Mouse (Mus musculus) heart, embryonic 16.5 days (tissue): ENCODE data around the gene B9d1. TPM values are rescaled to one million over a fixed set of nuclear protein-coding genes. Genes with fewer than 3 reads are reported as not detected.

Source experiments
- ATAC-seq: fragments of 200-750 bp; cut with Nextera tagmentation; replicated peaks from 2 replicates; pipeline ENCODE4 v1.8.0; 2017; ENCODE audit warnings: moderate number of reproducible peaks; ENCODE audit not compliant: insufficient read depth, low FRiP score; ENCODE audit errors: extremely low read depth
- H3K27ac ChIP-seq: fragments of 300-500 bp; sonication (generic); 2 replicates; pipeline ENCODE4 v1.5.1; 2014; ENCODE audit warnings: mild to moderate bottlenecking, low read length, control low read depth, moderate library complexity
- H3K27me3 ChIP-seq: fragments of 300-500 bp; sonication (generic); 2 replicates; pipeline ENCODE4 v1.6.1; 2014; ENCODE audit warnings: low read length, mixed read lengths; ENCODE audit not compliant: control insufficient read depth, insufficient read depth
- H3K36me3 ChIP-seq: fragments of 300-500 bp; sonication (generic); 2 replicates; pipeline ENCODE4 v1.6.1; 2014; ENCODE audit not compliant: control insufficient read depth, insufficient read depth
- H3K4me1 ChIP-seq: fragments of 300-500 bp; sonication (generic); 2 replicates; pipeline ENCODE4 v1.6.1; 2014; ENCODE audit warnings: low read length, mixed read lengths; ENCODE audit not compliant: control insufficient read depth, insufficient read depth
- H3K4me2 ChIP-seq: fragments of 300-500 bp; sonication (generic); 2 replicates; pipeline ENCODE4 v1.6.1; 2014; ENCODE audit warnings: low read depth, mild to moderate bottlenecking, control low read depth, low read length
- H3K4me3 ChIP-seq: fragments of 300-500 bp; sonication (generic); 2 replicates; pipeline ENCODE4 v1.5.1; 2014; ENCODE audit warnings: mild to moderate bottlenecking, control low read depth, low read length
- H3K9ac ChIP-seq: fragments of 300-500 bp; sonication (generic); 2 replicates; pipeline ENCODE4 v1.6.1; 2014; ENCODE audit warnings: low read length, control low read depth
- H3K9me3 ChIP-seq: fragments of 300-500 bp; sonication (generic); replicated peaks from 2 replicates; pipeline ENCODE4 v1.6.1; 2016; ENCODE audit warnings: low read length; ENCODE audit not compliant: control insufficient read depth
- WGBS: fragments of 180-500 bp; shearing (Covaris S2); extraction: QIAGEN DNeasy Blood & Tissue Kit; methylation state at CpG from one replicate; pipeline ENCODE4 v1.1.7; 2014; 5-methylcytosine and 5-hydroxymethylcytosine counted together
- polyA plus RNA-seq: library from polyadenylated mRNA; unstranded; fragments of >200 nt; fragmentation: Nextera tagmentation; extraction: Ambion mirVana; gene quantifications from 2 replicates; pipeline ENCODE4 v1.2.1, GENCODE M21; 2015

The B9d1 gene
- polyA plus RNA-seq, 1 experiment from 2014 or later: 11.6 TPM

GRCm38 (mm10) chr11:61546452-61546851 is 41.5 kb downstream of the B9d1 start:
- H3K36me3 ChIP-seq: peaks cover 7% of the 10 kb centered on the region
- no peaks in the 10 kb centered on the region for H3K27me3 ChIP-seq
- ATAC-seq: no peak
- H3K4me3 ChIP-seq: no peak overlapping the region
- no peak overlapping the region for H3K9ac ChIP-seq
- H3K9me3 ChIP-seq: no peaks in the 10 kb centered on the region
- no peak overlapping the region for H3K4me2 ChIP-seq
- no peaks in the 10 kb centered on the region for H3K4me1 ChIP-seq
- 82% methylated on average over 10 of the region's 10 CpGs for WGBS
- no peak overlapping the region for H3K27ac ChIP-seq

- Histone ChIP-seq H3K27ac (no peak overlapping the region), H3K9ac (no peak overlapping the region), H3K36me3 (peaks cover 7% of the 10 kb centered on the region), H3K4me2 (no peak overlapping the region), H3K4me3 (no peak overlapping the region), H3K4me1 (no peaks in the 10 kb centered on the region), H3K9me3 (no peaks in the 10 kb centered on the region), H3K27me3 (no peaks in the 10 kb centered on the region)
- 82% methylated on average over 4 of the region's 4 CpGs for WGBS
- ATAC-seq: no peak
Measured at GRCm38 (mm10) chr11:61547710-61548109, 42.8 kb downstream of the B9d1 start.

GRCm38 (mm10) chr11:61550631-61551030 is 45.7 kb downstream of the B9d1 start:
- Histone ChIP-seq H3K9me3 (no peaks in the 10 kb centered on the region), H3K36me3 (peaks cover 4% of the 10 kb centered on the region; the same call in 1 of the 2 replicates), H3K4me1 (no peaks in the 10 kb centered on the region), H3K9ac (no peak overlapping the region), H3K27me3 (no peaks in the 10 kb centered on the region), H3K4me2 (no peak overlapping the region), H3K4me3 (no peak overlapping the region), H3K27ac (no peak overlapping the region)
- no peak for ATAC-seq

- H3K36me3 ChIP-seq: no peaks in the 10 kb centered on the region
- H3K9ac ChIP-seq: no peak overlapping the region
- WGBS: 82% methylated on average over 3 of the region's 3 CpGs
- H3K27me3 ChIP-seq: no peaks in the 10 kb centered on the region
- no peaks in the 10 kb centered on the region for H3K9me3 ChIP-seq
- H3K4me1 ChIP-seq: no peaks in the 10 kb centered on the region
- no peak overlapping the region for H3K27ac ChIP-seq
- H3K4me3 ChIP-seq: no peak overlapping the region
- no peak for ATAC-seq
- no peak overlapping the region for H3K4me2 ChIP-seq
Measured at GRCm38 (mm10) chr11:61553015-61553754, 48.2 kb downstream of the B9d1 start.

- Histone ChIP-seq H3K27me3 (no peaks in the 10 kb centered on the region), H3K9ac (no peak overlapping the region), H3K36me3 (no peaks in the 10 kb centered on the region), H3K4me2 (no peak overlapping the region), H3K4me1 (peaks cover 16% of the 10 kb centered on the region), H3K27ac (no peak overlapping the region), H3K9me3 (no peaks in the 10 kb centered on the region), H3K4me3 (no peak overlapping the region)
- ATAC-seq: no peak
- 63% methylated on average over 5 of the region's 5 CpGs for WGBS
Measured at GRCm38 (mm10) chr11:61559572-61559971, 54.6 kb downstream of the B9d1 start.

GRCm38 (mm10) chr11:61562421-61562820 is 57.5 kb downstream of the B9d1 start:
- WGBS: 60% methylated on average over 5 of the region's 5 CpGs
- ATAC-seq: no peak
- no peak overlapping the region for H3K9ac ChIP-seq

More at GRCm38 (mm10) chr11:61562421-61562820, 57.5 kb downstream of the B9d1 start:
- H3K36me3 ChIP-seq: no peaks in the 10 kb centered on the region
- H3K4me3 ChIP-seq: no peak overlapping the region
- H3K27me3 ChIP-seq: no peaks in the 10 kb centered on the region
- no peak overlapping the region for H3K27ac ChIP-seq
- H3K9me3 ChIP-seq: no peaks in the 10 kb centered on the region
- no peak overlapping the region for H3K4me2 ChIP-seq
- peaks cover 22% of the 10 kb centered on the region for H3K4me1 ChIP-seq

Other genes with a start within 250 kb of the B9d1 start
- gene Aldh3a2, start 237.7 kb upstream of the B9d1 start, polyA plus RNA-seq: 33.2 and 34.3 TPM in 2 replicates
- 0.07 and 0.24 TPM in 2 replicates for gene Slc47a2, start 162.3 kb upstream of the B9d1 start, polyA plus RNA-seq
- 25.0 and 26.8 TPM in 2 replicates for gene Slc47a1, start 126.8 kb upstream of the B9d1 start, polyA plus RNA-seq
- 0.07 and 0.29 TPM in 2 replicates for gene Rnf112, start 51.0 kb upstream of the B9d1 start, polyA plus RNA-seq
- gene Mfap4, start 19.7 kb upstream of the B9d1 start, polyA plus RNA-seq: 125 and 225 TPM in 2 replicates
- gene Mapk7, start 10.7 kb upstream of the B9d1 start, polyA plus RNA-seq: 27.4 and 28.9 TPM in 2 replicates
- 19.0 and 19.7 TPM in 2 replicates for gene Epn2, start 74.5 kb downstream of the B9d1 start, polyA plus RNA-seq
- gene Grap, start 148.1 kb downstream of the B9d1 start, polyA plus RNA-seq: 13.9 and 15.7 TPM in 2 replicates
- 0.97 and 1.5 TPM in 2 replicates for gene Fam83g, start 178.9 kb downstream of the B9d1 start, polyA plus RNA-seq
- gene Slc5a10, start 215.7 kb downstream of the B9d1 start, polyA plus RNA-seq: 0.11 TPM in 1 of 2 replicates, not detected in the other